Mouse (Mus musculus) CH12.LX (cell line): ENCODE measurements around the gene Cep126.

ENCODE experiments used
- CHD2 ChIP-seq: IDR thresholded peaks from 2 replicates; pipeline ENCODE4 v1.6.1; 2011; ENCODE audit warnings: low read length, improper control_type of control experiment
- CTCF ChIP-seq, 2 experiments: IDR thresholded peaks in 1 of 2; conservative IDR thresholded peaks in 1 of 2; 2 replicates each; pipeline ENCODE4 v1.5.1; 2011 to 2012; ENCODE audit warnings: low read depth in 2 of 2, low read length in 2 of 2, improper control_type of control experiment in 1 of 2, inconsistent platforms in 1 of 2, mild to moderate bottlenecking in 1 of 2, moderate library complexity in 1 of 2
- EP300 ChIP-seq: IDR thresholded peaks from 2 replicates; pipeline ENCODE4 v1.6.1; 2011; ENCODE audit warnings: low read length, improper control_type of control experiment
- HCFC1 ChIP-seq: IDR thresholded peaks from 2 replicates; pipeline ENCODE4 v1.6.1; 2012; ENCODE audit warnings: low read depth, mild to moderate bottlenecking, inconsistent platforms, low read length, improper control_type of control experiment
- MAFK ChIP-seq: IDR thresholded peaks from 2 replicates; pipeline ENCODE4 v1.6.1; 2011; ENCODE audit warnings: low read length, improper control_type of control experiment; ENCODE audit not compliant: insufficient replicate concordance
- MYC ChIP-seq: IDR thresholded peaks from 2 replicates; pipeline ENCODE4 v1.6.1; 2011; ENCODE audit warnings: low read depth, mild to moderate bottlenecking, improper control_type of control experiment, low read length
- PAX5 ChIP-seq: IDR thresholded peaks from 2 replicates; pipeline ENCODE4 v1.6.1; 2012; ENCODE audit warnings: low read length, inconsistent platforms, mixed read lengths
- POLR2A ChIP-seq: IDR thresholded peaks from 2 replicates; pipeline ENCODE4 v1.6.1; 2011; ENCODE audit warnings: low read depth, mild to moderate bottlenecking, improper control_type of control experiment, low read length
- TCF12 ChIP-seq: IDR thresholded peaks from 2 replicates; pipeline ENCODE4 v1.6.1; 2014; ENCODE audit warnings: low read depth, mild to moderate bottlenecking, inconsistent platforms, low read length, improper control_type of control experiment
- UBTF ChIP-seq: IDR thresholded peaks from 2 replicates; pipeline ENCODE4 v1.6.1; 2012; ENCODE audit warnings: low read depth, mild to moderate bottlenecking, inconsistent platforms, low read length, improper control_type of control experiment, moderate library complexity

DNA sequence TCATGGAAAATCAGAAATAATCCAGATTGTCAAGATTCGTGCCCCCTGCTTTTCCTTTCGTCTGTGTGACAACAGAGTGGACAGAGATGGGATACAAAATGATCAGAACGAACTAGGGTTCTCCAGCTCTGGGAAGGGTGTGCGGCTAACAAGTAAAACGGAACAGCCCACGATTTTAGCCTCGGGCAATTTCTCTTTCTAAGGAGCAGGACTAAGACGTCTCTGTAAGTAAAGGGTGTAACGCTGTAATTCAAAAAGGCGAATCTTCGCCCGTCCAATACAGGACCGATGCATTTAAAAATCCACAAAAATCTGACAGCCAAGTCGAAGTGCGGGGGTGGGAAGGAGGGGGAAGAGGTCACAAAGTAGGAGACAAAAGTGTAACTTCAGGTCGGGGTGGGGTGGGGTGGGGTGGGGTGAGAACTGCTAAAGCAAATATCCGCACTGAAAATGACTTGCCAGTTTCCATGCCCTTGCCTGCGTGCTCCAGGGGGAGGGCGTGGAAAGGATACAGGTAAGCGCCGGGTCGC is 443 bp downstream of the Cep126 start:
- TF ChIP-seq MAFK = no peak
- TF ChIP-seq CTCF (conservative IDR thresholded peaks at IDR 0.05 in 1 of 2, IDR thresholded peaks at IDR 0.05 in 1 of 2; ENCODE audit: low read depth in 2 of 2, low read length in 2 of 2) = no peak
- TF ChIP-seq PAX5 = no peak
- no peak for TF ChIP-seq POLR2A
- no peak for TF ChIP-seq HCFC1
- no peak for TF ChIP-seq CHD2
- TF ChIP-seq MYC = no peak
- TF ChIP-seq UBTF = no peak
- no peak for TF ChIP-seq EP300
- no peak for TF ChIP-seq TCF12
